Comparison of ENCODE assay signal across 7 mouse cellular contexts in the genomic region with DNA sequence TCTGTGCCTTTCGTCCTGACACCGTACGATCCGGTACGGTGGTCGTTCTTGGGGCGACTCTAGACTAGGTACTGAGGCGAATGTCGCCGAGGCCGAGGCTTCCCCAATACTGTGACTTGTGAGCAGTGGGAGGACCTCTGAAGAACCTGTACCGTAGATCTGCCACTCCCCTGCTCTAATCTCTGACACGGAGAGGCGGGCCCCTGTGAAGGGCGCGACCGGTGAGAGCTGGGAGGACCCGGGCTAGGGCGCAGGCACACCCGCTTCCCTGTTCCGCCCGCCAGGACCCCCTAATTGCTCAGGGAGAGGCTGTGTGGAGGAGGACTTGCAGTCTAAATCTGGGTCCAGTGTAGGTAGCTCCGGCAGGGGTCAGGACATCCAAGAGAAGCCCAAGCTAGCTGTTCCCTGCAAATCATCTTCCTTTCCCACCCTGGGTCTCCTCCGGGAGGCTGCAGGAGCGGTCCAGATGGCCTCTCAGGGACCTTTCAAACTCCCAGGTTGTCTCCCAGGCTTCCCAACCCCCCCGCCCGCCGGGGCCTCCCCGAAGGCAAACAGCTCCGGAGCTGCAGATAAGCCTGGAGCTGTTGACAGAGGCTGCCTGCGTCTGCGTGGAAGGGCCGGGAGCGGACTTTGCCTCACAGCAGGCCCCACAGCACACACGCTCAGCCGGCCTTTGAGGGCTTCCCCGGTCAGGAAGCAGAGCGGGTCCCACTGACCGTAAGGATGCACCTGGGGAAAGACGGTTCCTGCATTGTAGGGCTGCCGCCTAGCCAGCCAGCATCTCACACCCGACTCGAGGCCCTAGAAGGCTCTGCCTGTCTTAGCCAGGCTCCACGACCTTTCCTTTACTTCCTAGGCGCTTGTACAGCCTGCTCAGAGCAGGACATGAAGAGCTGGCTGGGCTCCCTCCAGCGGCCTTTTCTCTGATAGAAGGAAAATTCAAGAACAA. TPM values are rescaled to one million over a fixed set of nuclear protein-coding genes. Genes with fewer than 3 reads are reported as not detected.
DNase-seq lines count a peak whose midpoint lies in the region; ATAC-seq and TF ChIP-seq lines count a peak whose summit lies in the region.

No protein-coding gene starts in this region.

- H3K36me3 ChIP-seq in ES-Bruce4 (ENCODE audit: control insufficient read depth, insufficient read depth, low read length, poor library complexity, severe bottlenecking) = no peaks in the 10 kb centered on the region
- no peaks in the 10 kb centered on the region for H3K36me3 ChIP-seq in kidney, embryonic 16.5 days (ENCODE audit: insufficient read depth, low read length)
- H3K36me3 ChIP-seq in small intestine, adult 2 months (ENCODE audit: control insufficient read depth, insufficient read depth, low read length) = no peaks in the 10 kb centered on the region; the same call in 1 of the 2 replicates

- peaks cover 7% of the 10 kb centered on the region; the same call in 1 of the 2 replicates for H3K27me3 ChIP-seq in ES-Bruce4 (ENCODE audit: control insufficient read depth, insufficient read depth, low read length, poor library complexity, severe bottlenecking)
- H3K27me3 ChIP-seq in kidney, embryonic 16.5 days (ENCODE audit: insufficient read depth, low read length) = peaks cover 27% of the 10 kb centered on the region
- H3K27me3 ChIP-seq in small intestine, adult 2 months (ENCODE audit: control insufficient read depth, insufficient read depth, low read length) = no peaks in the 10 kb centered on the region

- H3K9me3 ChIP-seq in ES-Bruce4 (replicated peaks; ENCODE audit: control insufficient read depth, insufficient read depth, low read length, poor library complexity, severe bottlenecking) = no peaks in the 10 kb centered on the region
- no peaks in the 10 kb centered on the region for H3K9me3 ChIP-seq in kidney, embryonic 16.5 days (ENCODE audit: low read length)

- DNase-seq in adipocyte (ENCODE audit: low spot score) = peak; percentile 82
- DNase-seq in lung, postnatal 10 days = peak; percentile 58
- DNase-seq in adrenal gland, postnatal 25 days = no peak

- no peak for TF ChIP-seq POLR2A in ES-Bruce4 (IDR thresholded peaks at IDR 0.05; ENCODE audit: insufficient read depth, low read length)
- peak; percentile 74; the same call in 1 of the 2 replicates for TF ChIP-seq POLR2A in small intestine, adult 2 months (IDR thresholded peaks at IDR 0.05; ENCODE audit: low read depth, low read length)

- no peak overlapping the region for H3K9ac ChIP-seq in ES-Bruce4 (ENCODE audit: low read depth, poor library complexity, severe bottlenecking)
- H3K9ac ChIP-seq in kidney, embryonic 16.5 days (replicated peaks; ENCODE audit: low read length) = no peak overlapping the region; the same call in 1 of the 2 replicates

- peak overlapping the region; percentile 42 for H3K4me2 ChIP-seq in kidney, embryonic 16.5 days (replicated peaks; ENCODE audit: low read depth, low read length)

- peaks cover 3% of the 10 kb centered on the region for H3K4me1 ChIP-seq in ES-Bruce4 (ENCODE audit: control insufficient read depth, insufficient read depth, low read length)
- peaks cover 26% of the 10 kb centered on the region for H3K4me1 ChIP-seq in kidney, embryonic 16.5 days (ENCODE audit: insufficient read depth, low read length)
- peaks cover 21% of the 10 kb centered on the region for H3K4me1 ChIP-seq in small intestine, adult 2 months (ENCODE audit: control insufficient read depth, insufficient read depth, insufficient read length, low read length)

- no peak overlapping the region for H3K27ac ChIP-seq in ES-Bruce4 (ENCODE audit: insufficient read depth, low read length)
- no peak overlapping the region for H3K27ac ChIP-seq in kidney, embryonic 16.5 days (ENCODE audit: low read length)
- peak overlapping the region; percentile 97 for H3K27ac ChIP-seq in small intestine, adult 2 months (ENCODE audit: insufficient read depth, low read depth, low read length)

- no peak for TF ChIP-seq CTCF in ES-Bruce4 (IDR thresholded peaks at IDR 0.05; ENCODE audit: low read depth, low read length)
- peak; percentile 24; the same call in 1 of the 2 replicates for TF ChIP-seq CTCF in small intestine, adult 2 months (IDR thresholded peaks at IDR 0.05; ENCODE audit: extremely low read depth, insufficient read length, insufficient replicate concordance, low read depth, low read length)

- 5% methylated on average over 46 of the region's 46 CpGs for WGBS in kidney, embryonic 16.5 days
- 12% methylated on average over 46 of the region's 46 CpGs for WGBS in small intestine, adult 2 months

- ATAC-seq in granulocyte monocyte progenitor cell, adult 5-6 weeks (replicated peaks; ENCODE audit: poor library complexity, severe bottlenecking) = peak; percentile 25; the same call in 1 of the 2 replicates
- ATAC-seq in kidney, embryonic 16.5 days (ENCODE audit: low FRiP score, low TSS enrichment) = no peak

- peak overlapping the region; percentile 13 for H3K4me3 ChIP-seq in ES-Bruce4 (ENCODE audit: low read depth, low read length)
- H3K4me3 ChIP-seq in kidney, embryonic 16.5 days (ENCODE audit: low read length) = peak overlapping the region; percentile 27
- peak overlapping the region; percentile 77 for H3K4me3 ChIP-seq in small intestine, adult 2 months (ENCODE audit: low read depth, low read length)

- TF ChIP-seq EP300 in ES-Bruce4 (IDR thresholded peaks at IDR 0.05; ENCODE audit: insufficient read depth, low read depth, low read length) = no peak

RNA-seq across cellular contexts. Expression of gene Itpka, which starts 2.3 kb away (rescaled TPM):
- polyA plus RNA-seq in ES-Bruce4 (2011; ENCODE audit: insufficient read depth, insufficient read length, low read depth, missing spikeins) = 1.6 and 1.7 TPM in 2 replicates
- 0.47 TPM in 1 of 2 replicates, not detected in the other for total RNA-seq in granulocyte monocyte progenitor cell, adult 5-6 weeks (2014; fragmentation: Nextera tagmentation)
- 0.57 TPM in 1 of 2 replicates, not detected in the other for total RNA-seq in granulocyte monocyte progenitor cell, adult 5-6 weeks (2017)
- polyA plus RNA-seq in kidney, embryonic 16.5 days (2015; fragmentation: Nextera tagmentation; extraction: Ambion mirVana) = 0.81 and 1.2 TPM in 2 replicates
- 21.6 and 39.7 TPM in 2 replicates for polyA plus RNA-seq in small intestine, adult 2 months (2012; rRNA removed)
- total RNA-seq in adrenal gland, postnatal 25 days (2021) = 2.9 and 3.2 TPM in 2 replicates

RNA-seq across cellular contexts. Expression of gene Ltk, which starts 15.8 kb away (rescaled TPM):
- 1.1 and 1.6 TPM in 2 replicates for polyA plus RNA-seq in ES-Bruce4 (2011; ENCODE audit: insufficient read depth, insufficient read length, low read depth, missing spikeins)
- not detected in 2 replicates for total RNA-seq in granulocyte monocyte progenitor cell, adult 5-6 weeks (2014; fragmentation: Nextera tagmentation)
- total RNA-seq in granulocyte monocyte progenitor cell, adult 5-6 weeks (2017) = not detected in 2 replicates
- 0.46 and 0.96 TPM in 2 replicates for polyA plus RNA-seq in kidney, embryonic 16.5 days (2015; fragmentation: Nextera tagmentation; extraction: Ambion mirVana)
- polyA plus RNA-seq in small intestine, adult 2 months (2012; rRNA removed) = 1.8 and 2.0 TPM in 2 replicates
- 1.5 and 1.7 TPM in 2 replicates for total RNA-seq in adrenal gland, postnatal 25 days (2021)

RNA-seq across cellular contexts. Expression of gene Rpap1, which starts 42.9 kb away (rescaled TPM):
- 42.6 and 43.3 TPM in 2 replicates for polyA plus RNA-seq in ES-Bruce4 (2011; ENCODE audit: insufficient read depth, insufficient read length, low read depth, missing spikeins)
- total RNA-seq in granulocyte monocyte progenitor cell, adult 5-6 weeks (2014; fragmentation: Nextera tagmentation) = 15.8 and 16.1 TPM in 2 replicates
- total RNA-seq in granulocyte monocyte progenitor cell, adult 5-6 weeks (2017) = 10.7 and 11.7 TPM in 2 replicates
- polyA plus RNA-seq in kidney, embryonic 16.5 days (2015; fragmentation: Nextera tagmentation; extraction: Ambion mirVana) = 32.1 and 35.9 TPM in 2 replicates
- polyA plus RNA-seq in small intestine, adult 2 months (2012; rRNA removed) = 12.8 and 18.2 TPM in 2 replicates
- total RNA-seq in adrenal gland, postnatal 25 days (2021) = 20.7 and 26.8 TPM in 2 replicates

RNA-seq across cellular contexts. Expression of gene Tyro3, which starts 53.1 kb away (rescaled TPM):
- 38.4 and 45.2 TPM in 2 replicates for polyA plus RNA-seq in ES-Bruce4 (2011; ENCODE audit: insufficient read depth, insufficient read length, low read depth, missing spikeins)
- 0.15 TPM in 1 of 2 replicates, not detected in the other for total RNA-seq in granulocyte monocyte progenitor cell, adult 5-6 weeks (2014; fragmentation: Nextera tagmentation)
- not detected in 2 replicates for total RNA-seq in granulocyte monocyte progenitor cell, adult 5-6 weeks (2017)
- 15.2 TPM in 2 replicates for polyA plus RNA-seq in kidney, embryonic 16.5 days (2015; fragmentation: Nextera tagmentation; extraction: Ambion mirVana)
- 3.2 and 6.3 TPM in 2 replicates for polyA plus RNA-seq in small intestine, adult 2 months (2012; rRNA removed)
- total RNA-seq in adrenal gland, postnatal 25 days (2021) = 4.5 and 7.2 TPM in 2 replicates

Comparison
In these comparisons a context has a peak if more than half of its experiments do, and no peak if none do; other contexts are left out.
1. H3K4me3 ChIP-seq: peak in every context shown above with its lines; median percentile 77 in small intestine, adult 2 months; 27 in kidney, embryonic 16.5 days; 13 in ES-Bruce4.